Mouse (Mus musculus) hindbrain, embryonic 14.5 days (tissue): ENCODE data around the gene Akap13. TPM values are rescaled to one million over a fixed set of nuclear protein-coding genes. Genes with fewer than 3 reads are reported as not detected.

Experiments used
- ATAC-seq: fragments of 200-750 bp; cut with Nextera tagmentation; 2 replicates; pipeline ENCODE4 v1.8.0; 2017; ENCODE audit warnings: moderate number of reproducible peaks, mild to moderate bottlenecking, moderate TSS enrichment, moderate library complexity; ENCODE audit not compliant: low FRiP score
- DNase-seq: peaks from one replicate; pipeline ENCODE4 v3.0.0-alpha.2; 2015; ENCODE audit warnings: low spot score
- H3K27ac ChIP-seq: fragments of 300-500 bp; sonication (generic); 2 replicates; pipeline ENCODE4 v1.5.1; 2014; ENCODE audit warnings: mild to moderate bottlenecking, moderate library complexity
- H3K27me3 ChIP-seq: fragments of 300-500 bp; sonication (generic); 2 replicates; pipeline ENCODE4 v1.6.1; 2014; ENCODE audit warnings: mild to moderate bottlenecking, low read length, mixed read lengths; ENCODE audit not compliant: control insufficient read depth, insufficient read depth
- H3K36me3 ChIP-seq: fragments of 300-500 bp; sonication (generic); replicated peaks from 2 replicates; pipeline ENCODE4 v1.6.1; 2014; ENCODE audit not compliant: control insufficient read depth, insufficient read depth
- H3K4me1 ChIP-seq: fragments of 300-500 bp; sonication (generic); replicated peaks from 2 replicates; pipeline ENCODE4 v1.6.1; 2014; ENCODE audit warnings: antibody characterized with exemption, low read length, mixed read lengths; ENCODE audit not compliant: control insufficient read depth, insufficient read depth
- H3K4me2 ChIP-seq: fragments of 300-500 bp; sonication (generic); replicated peaks from 2 replicates; pipeline ENCODE4 v1.6.1; 2014; ENCODE audit warnings: mild to moderate bottlenecking, moderate library complexity
- H3K4me3 ChIP-seq: fragments of 300-500 bp; sonication (generic); replicated peaks from 2 replicates; pipeline ENCODE4 v1.5.1; 2014; ENCODE audit warnings: mild to moderate bottlenecking, low read length
- H3K9ac ChIP-seq: fragments of 300-500 bp; sonication (generic); 2 replicates; pipeline ENCODE4 v1.6.1; 2014
- H3K9me3 ChIP-seq: fragments of 300-500 bp; sonication (generic); 2 replicates; pipeline ENCODE4 v1.6.1; 2016; ENCODE audit warnings: low read length; ENCODE audit not compliant: control insufficient read depth
- WGBS: fragments of 180-500 bp; shearing (Covaris S2); extraction: QIAGEN DNeasy Blood & Tissue Kit; methylation state at CpG from one replicate; pipeline ENCODE4 v1.1.7; 2014; 5-methylcytosine and 5-hydroxymethylcytosine counted together
- polyA plus RNA-seq: library from polyadenylated mRNA; unstranded; fragments of >200 nt; fragmentation: Nextera tagmentation; extraction: Ambion mirVana; gene quantifications from 2 replicates; pipeline ENCODE4 v1.2.1, GENCODE M21; 2014

Gene Akap13
- polyA plus RNA-seq, 1 experiment from 2014 or later, result 19.8 TPM

DNA sequence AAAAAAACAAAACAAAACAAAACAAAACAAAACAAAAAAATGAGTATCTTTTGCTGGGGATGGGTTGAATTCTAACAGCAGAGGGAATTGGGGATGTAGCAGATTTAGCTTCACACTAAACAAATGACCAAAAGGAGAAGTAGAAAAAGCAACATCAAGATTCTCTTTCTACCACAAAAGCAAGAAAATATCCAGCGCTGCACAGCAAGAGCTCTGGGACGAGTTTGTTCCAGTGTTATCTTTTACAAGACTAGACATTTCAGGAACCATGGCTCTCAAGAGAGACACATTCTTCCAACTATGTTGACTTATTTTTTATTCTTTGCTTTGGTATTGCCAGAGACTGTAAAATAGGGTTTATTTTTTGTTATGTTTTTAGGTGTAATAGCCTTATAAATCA is 13.4 kb upstream of the Akap13 start:
- H3K36me3 ChIP-seq, result no peaks in the 10 kb centered on the region
- no peak overlapping the region for H3K27ac ChIP-seq
- DNase-seq, result no peak
- H3K4me2 ChIP-seq, result no peak overlapping the region
- no peak overlapping the region for H3K9ac ChIP-seq
- no peaks in the 10 kb centered on the region for H3K9me3 ChIP-seq
- H3K4me1 ChIP-seq, result no peaks in the 10 kb centered on the region
- H3K27me3 ChIP-seq, result no peaks in the 10 kb centered on the region; the same call in 1 of the 2 replicates
- 87% methylated on average over 2 of the region's 2 CpGs for WGBS
- H3K4me3 ChIP-seq, result no peak overlapping the region
- ATAC-seq, result no peak

DNA sequence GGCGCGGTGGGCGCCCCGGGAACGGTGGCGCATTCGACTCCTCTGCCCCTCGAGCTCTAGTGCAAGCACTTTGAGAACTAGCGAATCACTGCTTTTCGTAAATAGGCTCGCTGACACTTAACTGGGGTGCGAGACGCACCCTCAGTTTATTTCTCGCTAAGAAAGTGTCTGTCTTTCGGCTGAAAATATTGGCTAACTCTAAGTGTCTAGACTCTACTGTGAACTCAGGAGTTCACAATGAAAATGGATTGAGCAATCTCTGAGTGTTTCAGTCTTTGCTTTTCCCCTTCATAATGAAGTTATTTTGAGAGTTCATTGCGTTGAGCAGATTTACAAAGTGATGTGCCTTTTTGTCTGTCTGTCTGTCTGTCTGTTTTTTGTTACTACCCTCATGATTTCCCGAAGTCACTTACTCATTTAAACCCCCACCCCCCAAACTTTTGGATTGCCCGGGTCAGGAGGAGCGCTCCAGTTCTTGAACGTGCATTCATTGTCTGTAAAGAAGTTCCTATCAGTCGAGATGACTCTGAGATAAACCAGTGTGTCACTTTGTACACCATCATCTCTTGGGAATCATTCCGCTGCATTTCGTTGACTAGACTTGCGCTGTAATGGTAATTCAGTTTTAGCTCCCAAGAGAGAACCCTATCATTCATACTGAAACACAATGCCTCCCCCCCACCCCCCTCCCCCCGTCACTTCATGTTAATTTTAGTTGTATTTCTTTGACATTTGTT is 986 bp downstream of the Akap13 start:
- Histone ChIP-seq H3K9ac (peak overlapping the region; percentile 86), H3K27me3 (no peaks in the 10 kb centered on the region), H3K4me2 (peak overlapping the region; percentile 85), H3K9me3 (no peaks in the 10 kb centered on the region), H3K4me3 (peak overlapping the region; percentile 94), H3K36me3 (no peaks in the 10 kb centered on the region), H3K4me1 (peaks cover 10% of the 10 kb centered on the region), H3K27ac (peak overlapping the region; percentile 94)
- WGBS, result 1% methylated on average over 25 of the region's 25 CpGs
- ATAC-seq, result peak; percentile 2; the same call in 1 of the 2 replicates
- peak; percentile 45 for DNase-seq

DNA sequence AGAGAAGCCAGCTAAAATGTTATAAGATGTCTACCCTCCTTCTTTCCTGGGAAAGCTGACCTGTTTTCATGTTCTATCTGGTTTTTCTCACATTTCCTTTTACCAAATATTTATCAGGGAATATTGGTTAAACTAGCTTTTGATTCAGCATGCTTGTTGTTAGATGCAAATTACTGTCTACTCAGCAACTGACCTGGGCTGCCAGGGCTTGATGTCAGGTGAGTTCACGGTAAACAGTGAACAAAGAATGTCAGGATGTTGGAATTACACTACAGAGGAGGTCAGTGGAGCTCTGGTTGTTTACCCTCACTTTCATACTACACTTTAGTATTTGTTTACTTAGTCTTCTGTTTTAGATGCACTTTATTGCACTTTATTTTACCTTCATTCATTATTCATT is 5.0 kb downstream of the Akap13 start:
- 76% methylated on average over 1 of the region's 1 CpGs for WGBS
- no peaks in the 10 kb centered on the region for H3K36me3 ChIP-seq
- no peak for ATAC-seq

DNA sequence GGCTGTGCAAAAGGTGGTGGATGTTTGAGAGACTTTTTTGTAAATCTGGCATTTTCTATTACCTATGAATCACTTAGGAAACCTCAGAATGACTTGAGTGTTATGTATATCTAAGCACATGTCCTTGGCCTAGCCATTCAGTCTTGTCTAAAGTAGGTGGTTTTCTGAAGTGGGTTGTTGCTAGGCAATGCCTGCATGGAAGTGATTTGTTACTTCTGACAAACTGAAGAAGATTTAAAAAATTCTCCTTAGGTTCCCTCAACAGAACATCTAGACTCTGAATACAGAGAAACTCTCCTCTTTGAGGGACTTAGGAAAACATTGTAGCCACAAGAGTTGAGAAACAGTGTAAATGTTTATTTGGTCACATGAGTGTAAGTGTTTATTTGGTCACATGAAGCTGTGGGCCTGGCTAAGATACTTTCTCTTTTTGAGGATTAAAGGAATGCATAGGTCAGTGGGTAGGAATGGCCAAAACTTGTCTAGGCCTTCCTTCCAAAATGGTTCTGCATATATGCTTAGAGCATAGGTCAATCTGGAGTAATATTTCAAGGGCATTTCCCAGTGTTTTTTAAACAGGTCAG is 8.3 kb downstream of the Akap13 start:
- H3K36me3 ChIP-seq, result no peaks in the 10 kb centered on the region
- no peaks in the 10 kb centered on the region for H3K9me3 ChIP-seq
- H3K4me1 ChIP-seq, result no peaks in the 10 kb centered on the region
- H3K4me3 ChIP-seq, result no peak overlapping the region
- DNase-seq (no peak), ATAC-seq (no peak)
- no peak overlapping the region for H3K4me2 ChIP-seq
- no peak overlapping the region for H3K27ac ChIP-seq
- no peak overlapping the region for H3K9ac ChIP-seq
- H3K27me3 ChIP-seq, result no peaks in the 10 kb centered on the region

More for the DNA sequence above, 5.0 kb downstream of the Akap13 start:
- H3K4me2 ChIP-seq, result no peak overlapping the region
- H3K9me3 ChIP-seq, result no peaks in the 10 kb centered on the region
- no peaks in the 10 kb centered on the region for H3K27me3 ChIP-seq
- no peak for DNase-seq
- H3K27ac ChIP-seq, result no peak overlapping the region
- H3K4me3 ChIP-seq, result no peak overlapping the region
- no peak overlapping the region for H3K9ac ChIP-seq
- H3K4me1 ChIP-seq, result peaks cover 10% of the 10 kb centered on the region

DNA sequence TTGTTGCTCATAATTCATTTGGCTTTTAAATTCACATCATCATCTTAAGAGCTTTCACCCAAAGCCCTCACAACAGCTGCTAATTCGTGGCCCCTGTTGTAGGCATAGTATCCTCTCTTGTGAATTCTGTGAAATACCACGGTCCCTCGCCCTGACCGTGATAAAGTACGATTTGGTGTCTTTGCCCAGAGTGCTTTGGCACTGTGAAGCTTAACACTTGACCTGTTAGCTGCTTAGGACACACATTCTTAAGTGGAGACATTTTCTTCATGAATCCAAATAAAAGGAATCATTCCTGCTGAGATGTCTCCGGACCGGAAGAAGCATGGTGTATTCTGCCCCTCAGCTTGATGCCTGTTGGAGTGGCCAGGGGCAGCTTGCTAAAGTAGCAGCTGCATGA is 12.5 kb downstream of the Akap13 start:
- H3K4me1 ChIP-seq, result no peaks in the 10 kb centered on the region
- no peaks in the 10 kb centered on the region for H3K9me3 ChIP-seq
- 61% methylated on average over 7 of the region's 7 CpGs for WGBS
- DNase-seq, result no peak
- no peaks in the 10 kb centered on the region for H3K36me3 ChIP-seq
- H3K9ac ChIP-seq, result no peak overlapping the region
- H3K27me3 ChIP-seq, result no peaks in the 10 kb centered on the region
- no peak for ATAC-seq
- H3K4me2 ChIP-seq, result no peak overlapping the region
- H3K4me3 ChIP-seq, result no peak overlapping the region
- H3K27ac ChIP-seq, result no peak overlapping the region

DNA sequence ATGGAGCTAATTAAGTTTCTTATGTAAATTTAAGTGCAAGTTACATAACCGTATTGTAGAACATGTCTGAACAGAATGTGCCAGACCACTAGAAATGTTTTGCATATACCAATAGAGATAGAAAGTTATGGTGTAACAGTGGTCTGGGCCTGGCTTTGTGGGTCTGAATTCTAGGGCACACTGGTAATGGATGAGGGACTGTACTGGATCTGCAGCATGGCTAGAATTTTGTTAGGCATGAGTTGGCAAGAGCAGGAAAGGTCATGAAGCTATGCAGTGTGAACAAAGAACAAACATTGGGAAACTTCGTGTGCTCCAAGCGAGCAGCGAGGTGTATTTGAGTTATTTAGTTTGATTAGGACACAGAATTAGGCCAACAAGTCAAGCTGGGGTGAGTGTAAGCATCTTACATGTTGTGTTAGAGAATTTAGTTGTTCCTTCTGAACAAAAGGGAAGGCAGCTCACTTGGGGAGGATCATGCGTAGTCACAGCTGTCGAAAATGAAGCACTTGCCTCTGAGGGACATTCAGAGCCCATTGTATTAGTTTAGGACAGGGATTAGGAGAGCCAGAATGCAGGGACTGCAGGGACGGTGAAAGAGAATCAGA is 15.1 kb downstream of the Akap13 start:
- Histone ChIP-seq H3K36me3 (no peaks in the 10 kb centered on the region), H3K27ac (no peak overlapping the region), H3K27me3 (no peaks in the 10 kb centered on the region), H3K9ac (no peak overlapping the region), H3K4me1 (no peaks in the 10 kb centered on the region), H3K4me3 (no peak overlapping the region), H3K4me2 (no peak overlapping the region), H3K9me3 (no peaks in the 10 kb centered on the region)
- 29% methylated on average over 7 of the region's 7 CpGs for WGBS
- ATAC-seq, result no peak
- DNase-seq, result no peak

DNA sequence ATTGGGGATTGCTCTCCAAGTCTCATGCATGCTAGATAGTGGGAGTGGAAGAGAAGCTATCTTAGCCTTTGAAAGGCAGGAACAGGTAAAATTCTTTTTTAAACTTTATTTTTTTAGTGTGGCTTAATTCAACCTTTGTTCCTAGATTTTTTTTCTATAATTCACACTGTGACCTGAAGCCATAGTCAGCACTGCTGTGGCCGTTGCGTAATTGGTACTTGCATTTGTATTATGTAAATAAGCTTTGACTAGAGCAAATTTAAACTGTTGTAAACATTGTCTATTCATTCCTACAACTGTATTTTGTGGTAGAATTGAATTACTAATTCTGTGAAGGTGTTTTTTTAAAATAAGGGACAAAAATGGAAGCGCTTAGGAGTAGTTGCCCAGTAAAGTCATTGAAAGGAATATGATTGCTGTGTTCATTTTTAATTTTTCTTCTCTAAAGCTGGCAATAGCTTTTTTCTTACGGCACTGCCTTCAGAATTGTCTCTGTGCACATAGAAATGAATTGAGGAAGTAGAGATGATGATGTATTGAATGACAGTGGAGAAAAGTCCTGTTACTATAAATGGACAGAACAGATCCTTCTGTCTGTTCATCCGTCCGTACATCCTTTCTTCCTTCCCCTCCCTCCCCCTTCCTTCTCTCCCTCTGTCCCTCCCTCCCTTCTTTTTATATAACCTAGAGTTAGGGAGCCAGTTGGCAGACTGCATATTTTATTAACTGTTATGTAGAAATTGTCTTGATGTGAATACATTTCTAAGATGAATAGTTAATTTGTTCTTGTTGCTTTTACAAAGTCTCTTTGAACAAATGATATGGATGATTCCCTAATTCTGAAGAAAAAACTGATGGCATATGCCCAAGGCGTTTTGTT is 17.2 kb downstream of the Akap13 start:
- H3K27ac ChIP-seq, result no peak overlapping the region
- no peaks in the 10 kb centered on the region for H3K4me1 ChIP-seq
- ATAC-seq (no peak), DNase-seq (no peak)
- H3K9ac ChIP-seq, result no peak overlapping the region
- H3K4me3 ChIP-seq, result no peak overlapping the region
- H3K36me3 ChIP-seq, result no peaks in the 10 kb centered on the region
- H3K27me3 ChIP-seq, result no peaks in the 10 kb centered on the region
- WGBS, result 83% methylated on average over 7 of the region's 7 CpGs
- no peaks in the 10 kb centered on the region for H3K9me3 ChIP-seq
- no peak overlapping the region for H3K4me2 ChIP-seq

DNA sequence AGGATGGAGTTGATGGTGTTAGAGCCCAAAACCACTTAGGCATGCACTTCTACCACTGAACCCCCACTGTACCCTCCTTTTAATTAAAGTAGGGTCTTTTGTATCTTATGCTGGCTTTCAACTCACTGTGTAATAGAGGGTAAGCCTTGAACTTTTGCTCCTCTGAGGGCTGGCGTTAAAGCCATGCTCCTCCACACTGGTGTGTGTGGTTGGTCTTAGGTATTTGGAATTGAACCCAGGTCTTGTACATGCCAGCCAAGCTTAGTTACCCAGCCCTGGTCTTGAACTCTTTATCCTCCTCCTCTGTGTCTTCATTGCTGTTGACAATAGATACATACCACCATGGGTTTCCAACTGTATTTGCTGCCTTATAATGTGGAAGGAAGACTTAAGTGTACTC is 18.0 kb downstream of the Akap13 start:
- no peak overlapping the region for H3K4me3 ChIP-seq
- 89% methylated on average over 1 of the region's 1 CpGs for WGBS
- no peaks in the 10 kb centered on the region for H3K9me3 ChIP-seq
- no peaks in the 10 kb centered on the region for H3K36me3 ChIP-seq
- no peak for ATAC-seq
- H3K4me1 ChIP-seq, result no peaks in the 10 kb centered on the region
- no peak overlapping the region for H3K9ac ChIP-seq
- H3K27ac ChIP-seq, result no peak overlapping the region
- no peaks in the 10 kb centered on the region for H3K27me3 ChIP-seq
- no peak overlapping the region for H3K4me2 ChIP-seq
- no peak for DNase-seq

DNA sequence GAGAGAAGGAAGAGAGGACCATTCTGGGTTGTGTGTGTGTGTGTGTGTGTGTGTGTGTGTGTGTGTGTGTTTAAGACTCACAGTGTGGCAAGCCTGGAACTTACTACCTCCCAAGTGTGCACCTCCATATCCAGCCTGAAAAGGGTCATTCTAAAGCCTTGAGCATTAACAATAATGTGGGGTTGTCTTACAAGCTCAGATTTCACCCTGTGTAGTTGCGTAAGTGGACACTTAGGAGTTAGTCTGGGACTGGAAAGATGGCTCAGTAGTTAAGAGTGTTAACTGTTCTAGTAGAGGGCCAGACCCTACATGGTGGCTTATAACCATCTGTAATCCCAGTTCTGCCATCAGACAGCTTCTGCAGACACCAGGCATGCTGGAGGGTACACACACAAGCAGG is 18.7 kb downstream of the Akap13 start:
- ATAC-seq, result no peak
- Histone ChIP-seq H3K4me1 (no peaks in the 10 kb centered on the region), H3K4me2 (no peak overlapping the region), H3K36me3 (no peaks in the 10 kb centered on the region), H3K4me3 (no peak overlapping the region), H3K9ac (no peak overlapping the region), H3K27ac (no peak overlapping the region), H3K9me3 (no peaks in the 10 kb centered on the region), H3K27me3 (no peaks in the 10 kb centered on the region)
- 86% methylated on average over 1 of the region's 1 CpGs for WGBS
- DNase-seq, result no peak
